24 mouse cellular contexts compared by ENCODE assay signal in genomic region chr17:43816480-43816879, GRCm38 (mm10). TPM values are rescaled to one million over a fixed set of nuclear protein-coding genes. Genes with fewer than 3 reads are reported as not detected.
A peak's percentile ranks its signal among the peaks of the same experiment; 100 is the strongest.
DNase-seq lines count a peak whose midpoint lies in the region; ATAC-seq lines count a peak whose summit lies in the region.
"Had no signal": no experiment of that assay in that cellular context is flagged by ENCODE, and none has a peak within 500 bp of the region (broad histone marks: within the 10 kb centered on the region; RNA-seq: fewer than 3 reads in every experiment).

No protein-coding gene starts in this region.

- 0 out of 2 replicates have a peak, but pooled peaks have one; percentile 24 for ATAC-seq in forebrain, embryonic 11.5 days (replicated peaks; ENCODE audit: low FRiP score)
- no peak for ATAC-seq in forebrain, embryonic 16.5 days
- ATAC-seq in hindbrain, embryonic 13.5 days (ENCODE audit: low FRiP score), result 0 out of 2 replicates have a peak, but pooled peaks have one; percentile 57
- no peak for ATAC-seq in hindbrain, embryonic 14.5 days (ENCODE audit: low FRiP score)
- ATAC-seq in midbrain, embryonic 14.5 days (ENCODE audit: low FRiP score, low TSS enrichment), result peak; percentile 62
- ATAC-seq in midbrain, embryonic 16.5 days, result no peak
- ATAC-seq in embryonic facial prominence, embryonic 15.5 days (ENCODE audit: insufficient number of reproducible peaks, low FRiP score, low TSS enrichment, low read depth), result peak; percentile 54; the same call in 1 of the 2 replicates
- ATAC-seq: CD4-positive, CD25-positive, alpha-beta regulatory T cell, adult 4 months; forebrain, embryonic 14.5 days had no signal

- no peaks in the 10 kb centered on the region for H3K27me3 ChIP-seq in forebrain, embryonic 11.5 days (ENCODE audit: control insufficient read depth, insufficient read depth, low read length)
- no peaks in the 10 kb centered on the region for H3K27me3 ChIP-seq in forebrain, embryonic 16.5 days (replicated peaks; ENCODE audit: control insufficient read depth, insufficient read depth, low read length)
- H3K27me3 ChIP-seq in hindbrain, embryonic 13.5 days, result no peaks in the 10 kb centered on the region
- H3K27me3 ChIP-seq in hindbrain, embryonic 14.5 days (ENCODE audit: control insufficient read depth, insufficient read depth, low read length), result no peaks in the 10 kb centered on the region
- no peaks in the 10 kb centered on the region for H3K27me3 ChIP-seq in midbrain, embryonic 14.5 days (ENCODE audit: control insufficient read depth, insufficient read depth, low read length)
- H3K27me3 ChIP-seq in midbrain, embryonic 16.5 days (ENCODE audit: control insufficient read depth, insufficient read depth, low read depth, low read length), result no peaks in the 10 kb centered on the region
- no peaks in the 10 kb centered on the region for H3K27me3 ChIP-seq in embryonic facial prominence, embryonic 15.5 days
- H3K27me3 ChIP-seq: hindbrain, embryonic 15.5 days; megakaryocyte, embryonic 14.5 days had no signal

- WGBS in forebrain, embryonic 11.5 days, result 87% methylated on average over 1 of the region's 1 CpGs
- 89% methylated on average over 1 of the region's 1 CpGs for WGBS in forebrain, embryonic 16.5 days
- WGBS in hindbrain, embryonic 13.5 days, result 82% methylated on average over 1 of the region's 1 CpGs
- WGBS in hindbrain, embryonic 14.5 days, result 100% methylated on average over 1 of the region's 1 CpGs
- WGBS in midbrain, embryonic 14.5 days, result 74% methylated on average over 1 of the region's 1 CpGs
- WGBS in midbrain, embryonic 16.5 days, result 93% methylated on average over 1 of the region's 1 CpGs
- WGBS in embryonic facial prominence, embryonic 15.5 days, result 86% methylated on average over 1 of the region's 1 CpGs

- H3K9ac ChIP-seq in forebrain, embryonic 11.5 days (ENCODE audit: low read length), result no peak overlapping the region
- no peak overlapping the region for H3K9ac ChIP-seq in forebrain, embryonic 16.5 days (replicated peaks; ENCODE audit: low read depth, low read length)
- H3K9ac ChIP-seq in hindbrain, embryonic 13.5 days, result no peak overlapping the region
- no peak overlapping the region for H3K9ac ChIP-seq in hindbrain, embryonic 14.5 days
- no peak overlapping the region for H3K9ac ChIP-seq in midbrain, embryonic 14.5 days (replicated peaks; ENCODE audit: low read length)
- H3K9ac ChIP-seq in midbrain, embryonic 16.5 days (ENCODE audit: low read depth, low read length), result no peak overlapping the region
- H3K9ac ChIP-seq in embryonic facial prominence, embryonic 15.5 days, result no peak overlapping the region
- H3K9ac ChIP-seq: hindbrain, embryonic 15.5 days had no signal

- no peaks in the 10 kb centered on the region for H3K4me1 ChIP-seq in forebrain, embryonic 11.5 days (replicated peaks; ENCODE audit: control insufficient read depth, insufficient read depth, low read length)
- no peaks in the 10 kb centered on the region for H3K4me1 ChIP-seq in forebrain, embryonic 16.5 days (replicated peaks; ENCODE audit: control insufficient read depth, insufficient read depth, low read length)
- H3K4me1 ChIP-seq in hindbrain, embryonic 13.5 days (replicated peaks), result no peaks in the 10 kb centered on the region
- 0 out of 2 replicates have a peak, but pooled peaks cover under 1% of the 10 kb centered on the region for H3K4me1 ChIP-seq in hindbrain, embryonic 14.5 days (replicated peaks; ENCODE audit: control insufficient read depth, insufficient read depth, low read length)
- peaks cover under 1% of the 10 kb centered on the region; the same call in 1 of the 2 replicates for H3K4me1 ChIP-seq in midbrain, embryonic 14.5 days (ENCODE audit: control insufficient read depth, insufficient read depth, low read length)
- peaks cover under 1% of the 10 kb centered on the region for H3K4me1 ChIP-seq in midbrain, embryonic 16.5 days (ENCODE audit: control insufficient read depth, insufficient read depth, low read length)
- H3K4me1 ChIP-seq in embryonic facial prominence, embryonic 15.5 days, result no peaks in the 10 kb centered on the region
- H3K4me1 ChIP-seq: megakaryocyte, embryonic 14.5 days had no signal

- no peaks in the 10 kb centered on the region for H3K9me3 ChIP-seq in forebrain, embryonic 11.5 days (ENCODE audit: control insufficient read depth, low read length)
- no peaks in the 10 kb centered on the region for H3K9me3 ChIP-seq in forebrain, embryonic 16.5 days (ENCODE audit: control insufficient read depth, low read length)
- no peaks in the 10 kb centered on the region for H3K9me3 ChIP-seq in hindbrain, embryonic 13.5 days
- H3K9me3 ChIP-seq in hindbrain, embryonic 14.5 days (ENCODE audit: control insufficient read depth, low read length), result no peaks in the 10 kb centered on the region
- H3K9me3 ChIP-seq in midbrain, embryonic 14.5 days (ENCODE audit: control insufficient read depth, low read length), result no peaks in the 10 kb centered on the region
- no peaks in the 10 kb centered on the region for H3K9me3 ChIP-seq in midbrain, embryonic 16.5 days (replicated peaks; ENCODE audit: control insufficient read depth, low read length, poor library complexity, severe bottlenecking)
- no peaks in the 10 kb centered on the region for H3K9me3 ChIP-seq in embryonic facial prominence, embryonic 15.5 days (replicated peaks)
- H3K9me3 ChIP-seq: hindbrain, embryonic 15.5 days; megakaryocyte, embryonic 14.5 days had no signal

- no peak overlapping the region for H3K4me3 ChIP-seq in forebrain, embryonic 11.5 days (ENCODE audit: low read depth, low read length)
- H3K4me3 ChIP-seq in forebrain, embryonic 16.5 days (replicated peaks; ENCODE audit: low read length), result no peak overlapping the region
- H3K4me3 ChIP-seq in hindbrain, embryonic 13.5 days, result no peak overlapping the region
- no peak overlapping the region for H3K4me3 ChIP-seq in hindbrain, embryonic 14.5 days (replicated peaks; ENCODE audit: low read length)
- no peak overlapping the region for H3K4me3 ChIP-seq in midbrain, embryonic 14.5 days (replicated peaks; ENCODE audit: low read depth, low read length)
- no peak overlapping the region for H3K4me3 ChIP-seq in midbrain, embryonic 16.5 days (ENCODE audit: low read depth, low read length)
- H3K4me3 ChIP-seq in embryonic facial prominence, embryonic 15.5 days (replicated peaks), result no peak overlapping the region
- H3K4me3 ChIP-seq: erythroblast, embryonic 14.5 days; hindbrain, embryonic 15.5 days; megakaryocyte, embryonic 14.5 days had no signal

- no peak for DNase-seq in forebrain, embryonic 11.5 days (ENCODE audit: low spot score)
- DNase-seq in hindbrain, embryonic 14.5 days (ENCODE audit: low spot score), result no peak
- DNase-seq in midbrain, embryonic 14.5 days, result no peak
- no peak for DNase-seq in frontal cortex, adult 2 months (ENCODE audit: extremely low spot score in 1 of 2, low spot score in 1 of 2)
- DNase-seq: adrenal gland, adult 2 months; cerebellum, adult 2 months; cerebellum, postnatal 36 days; heart, postnatal 10 days; kidney, adult 11 months; kidney, postnatal 25 days; lung, adult 2 months; right cerebral cortex, postnatal 14 days; spleen, adult 18-20 months; thymus, adult 2 months had no signal

- no peak overlapping the region for H3K4me2 ChIP-seq in forebrain, embryonic 11.5 days (ENCODE audit: low read depth, low read length, severe bottlenecking)
- no peak overlapping the region for H3K4me2 ChIP-seq in forebrain, embryonic 16.5 days (ENCODE audit: low read length)
- H3K4me2 ChIP-seq in hindbrain, embryonic 13.5 days, result no peak overlapping the region
- H3K4me2 ChIP-seq in hindbrain, embryonic 14.5 days (replicated peaks), result no peak overlapping the region
- H3K4me2 ChIP-seq in midbrain, embryonic 14.5 days (ENCODE audit: low read length), result no peak overlapping the region
- H3K4me2 ChIP-seq in midbrain, embryonic 16.5 days (ENCODE audit: low read length), result no peak overlapping the region
- H3K4me2 ChIP-seq in embryonic facial prominence, embryonic 15.5 days (replicated peaks), result no peak overlapping the region
- H3K4me2 ChIP-seq: hindbrain, embryonic 15.5 days; liver, embryonic 11.5 days had no signal

- H3K27ac ChIP-seq in forebrain, embryonic 11.5 days (ENCODE audit: low read depth, low read length), result no peak overlapping the region
- no peak overlapping the region for H3K27ac ChIP-seq in forebrain, embryonic 16.5 days (ENCODE audit: low read length)
- no peak overlapping the region for H3K27ac ChIP-seq in hindbrain, embryonic 13.5 days
- no peak overlapping the region for H3K27ac ChIP-seq in hindbrain, embryonic 14.5 days
- H3K27ac ChIP-seq in midbrain, embryonic 14.5 days (replicated peaks; ENCODE audit: low read depth, low read length), result no peak overlapping the region
- no peak overlapping the region for H3K27ac ChIP-seq in midbrain, embryonic 16.5 days (ENCODE audit: low read length)
- H3K27ac ChIP-seq in embryonic facial prominence, embryonic 15.5 days (replicated peaks), result no peak overlapping the region
- H3K27ac ChIP-seq: hindbrain, embryonic 15.5 days had no signal

- H3K36me3 ChIP-seq in forebrain, embryonic 11.5 days (ENCODE audit: control insufficient read depth, insufficient read depth, low read length), result no peaks in the 10 kb centered on the region
- H3K36me3 ChIP-seq in forebrain, embryonic 16.5 days (ENCODE audit: control insufficient read depth, insufficient read depth), result no peaks in the 10 kb centered on the region
- no peaks in the 10 kb centered on the region for H3K36me3 ChIP-seq in hindbrain, embryonic 13.5 days
- no peaks in the 10 kb centered on the region for H3K36me3 ChIP-seq in hindbrain, embryonic 14.5 days (replicated peaks; ENCODE audit: control insufficient read depth, insufficient read depth)
- no peaks in the 10 kb centered on the region for H3K36me3 ChIP-seq in midbrain, embryonic 14.5 days (ENCODE audit: control insufficient read depth, insufficient read depth, low read length)
- H3K36me3 ChIP-seq in midbrain, embryonic 16.5 days (ENCODE audit: control insufficient read depth, insufficient read depth, low read length), result no peaks in the 10 kb centered on the region
- H3K36me3 ChIP-seq in embryonic facial prominence, embryonic 15.5 days, result no peaks in the 10 kb centered on the region
- H3K36me3 ChIP-seq: hindbrain, embryonic 15.5 days had no signal

RNA-seq across cellular contexts. Expression of gene Rcan2, which starts 15.3 kb away (rescaled TPM):
- polyA plus RNA-seq in forebrain, embryonic 11.5 days (2014; fragmentation: Nextera tagmentation; extraction: Ambion mirVana), result 18.9 and 20.6 TPM in 2 replicates
- polyA plus RNA-seq in forebrain, embryonic 16.5 days (2015; fragmentation: Nextera tagmentation; extraction: Ambion mirVana), result 25.1 and 47.1 TPM in 2 replicates
- polyA plus RNA-seq in hindbrain, embryonic 13.5 days (2015; fragmentation: Nextera tagmentation; extraction: Ambion mirVana), result 104 and 111 TPM in 2 replicates
- polyA plus RNA-seq in hindbrain, embryonic 14.5 days (2014; fragmentation: Nextera tagmentation; extraction: Ambion mirVana), result 118 and 124 TPM in 2 replicates
- 68.5 and 79.4 TPM in 2 replicates for polyA plus RNA-seq in midbrain, embryonic 14.5 days (2014; fragmentation: Nextera tagmentation; extraction: Ambion mirVana)
- polyA plus RNA-seq in midbrain, embryonic 16.5 days (2015; fragmentation: Nextera tagmentation; extraction: Ambion mirVana), result 126 and 133 TPM in 2 replicates
- 4.0 and 4.9 TPM in 2 replicates for polyA plus RNA-seq in embryonic facial prominence, embryonic 15.5 days (2015; fragmentation: Nextera tagmentation; extraction: Ambion mirVana)
- polyA plus RNA-seq in frontal cortex, adult 2 months (2012; rRNA removed), result 114 and 141 TPM in 2 replicates
- polyA plus RNA-seq: CD4-positive, CD25-positive, alpha-beta regulatory T cell, adult 4 months; erythroblast, embryonic 14.5 days had no signal

Comparison
In these comparisons a context has a peak if more than half of its experiments do, and no peak if none do; other contexts are left out.
1. ATAC-seq: peak in forebrain, embryonic 11.5 days (single experiment), hindbrain, embryonic 13.5 days (single experiment), midbrain, embryonic 14.5 days (single experiment) and embryonic facial prominence, embryonic 15.5 days (single experiment); none in forebrain, embryonic 16.5 days (single experiment), hindbrain, embryonic 14.5 days (single experiment) and midbrain, embryonic 16.5 days (single experiment).